Mouse (Mus musculus) liver, embryonic 11.5 days (tissue): Measurements from ENCODE around the gene Sdf4. TPM values are rescaled to one million over a fixed set of nuclear protein-coding genes. Genes with fewer than 3 reads are reported as not detected.

Experiments used
- ATAC-seq: fragments of 200-750 bp; cut with Nextera tagmentation; replicated peaks from 2 replicates; pipeline ENCODE4 v1.8.0; 2017; ENCODE audit warnings: moderate number of reproducible peaks, mild to moderate bottlenecking, moderate TSS enrichment, moderate library complexity; ENCODE audit not compliant: low FRiP score
- DNase-seq: peaks from one replicate; pipeline ENCODE4 v3.0.0-alpha.2; 2017; ENCODE audit warnings: low spot score
- H3K27ac ChIP-seq: fragments of 300-500 bp; sonication (generic); 2 replicates; pipeline ENCODE4 v1.5.1; 2014; ENCODE audit warnings: mild to moderate bottlenecking, low read depth, low read length, control low read depth
- H3K27me3 ChIP-seq: fragments of 300-500 bp; sonication (generic); replicated peaks from 2 replicates; pipeline ENCODE4 v1.6.1; 2014; ENCODE audit warnings: low read length, mixed read lengths; ENCODE audit not compliant: control insufficient read depth, insufficient read depth
- H3K36me3 ChIP-seq: fragments of 300-500 bp; sonication (generic); 2 replicates; pipeline ENCODE4 v1.6.1; 2014; ENCODE audit warnings: mild to moderate bottlenecking, low read length, moderate library complexity, mixed read lengths; ENCODE audit not compliant: control insufficient read depth, insufficient read depth
- H3K4me1 ChIP-seq: fragments of 300-500 bp; sonication (generic); replicated peaks from 2 replicates; pipeline ENCODE4 v1.6.1; 2014; ENCODE audit warnings: low read length, mixed read lengths; ENCODE audit not compliant: control insufficient read depth, insufficient read depth
- H3K4me2 ChIP-seq: fragments of 300-500 bp; sonication (generic); 2 replicates; pipeline ENCODE4 v1.6.1; 2014; ENCODE audit warnings: mild to moderate bottlenecking, control low read depth, moderate library complexity
- H3K4me3 ChIP-seq: fragments of 300-500 bp; sonication (generic); 2 replicates; pipeline ENCODE4 v1.5.1; 2014; ENCODE audit warnings: low read depth, low read length, control low read depth
- H3K9ac ChIP-seq: fragments of 300-500 bp; sonication (generic); 2 replicates; pipeline ENCODE4 v1.6.1; 2014; ENCODE audit warnings: low read depth, low read length, control low read depth
- H3K9me3 ChIP-seq: fragments of 300-500 bp; sonication (generic); 2 replicates; pipeline ENCODE4 v1.6.1; 2016; ENCODE audit warnings: low read length, inconsistent platforms, mixed read lengths; ENCODE audit not compliant: control insufficient read depth
- WGBS: fragments of 180-500 bp; shearing (Covaris S2); extraction: QIAGEN DNeasy Blood & Tissue Kit; methylation state at CpG from one replicate; pipeline ENCODE4 v1.1.7; 2014; 5-methylcytosine and 5-hydroxymethylcytosine counted together
- polyA plus RNA-seq: library from polyadenylated mRNA; unstranded; fragments of >200 nt; fragmentation: Nextera tagmentation; extraction: Ambion mirVana; gene quantifications from 2 replicates; pipeline ENCODE4 v1.2.1, GENCODE M21; 2014

Sdf4 gene
- polyA plus RNA-seq, result 130 TPM in 2 replicates

DNA sequence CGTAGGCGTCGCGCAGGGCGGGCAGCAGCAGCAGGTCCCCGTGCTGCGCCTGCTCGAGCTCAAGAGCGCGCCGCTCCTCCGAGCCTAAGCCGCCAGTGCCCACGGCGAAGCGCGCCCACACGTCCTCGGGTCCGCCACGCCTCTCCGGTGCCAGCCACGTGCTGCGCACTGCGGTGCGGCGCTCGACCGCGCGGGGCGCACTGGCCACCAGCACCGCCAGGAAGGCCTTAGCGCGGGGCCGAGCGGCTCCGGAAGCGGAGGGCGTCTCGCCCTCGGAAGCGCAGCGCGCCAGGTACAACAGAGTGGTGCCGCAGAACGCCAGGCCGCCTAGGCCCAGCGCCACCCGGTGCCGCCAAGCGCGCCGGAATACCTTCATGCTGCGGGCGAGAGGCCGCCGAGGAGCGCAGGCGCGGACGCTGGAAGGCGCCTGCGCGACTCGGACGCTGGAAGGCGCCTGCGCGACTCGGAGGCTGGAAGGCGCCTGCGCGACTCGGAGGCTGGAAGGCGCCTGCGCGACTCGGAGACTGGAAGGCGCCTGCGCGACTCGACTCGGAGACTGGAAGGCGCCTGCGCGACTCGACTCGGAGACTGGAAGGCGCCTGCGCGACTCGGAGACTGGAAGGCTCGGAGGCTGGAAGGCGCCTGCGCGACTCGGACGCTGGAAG, at the start of gene Sdf4, which contains the start of gene B3galt6:
Gene Sdf4 (plus strand): TSS at position 632 of the 665 bp plus-strand sequence.
Gene B3galt6 (minus strand): TSS at position 409 of the 665 bp plus-strand sequence.
- DNase-seq (peak; percentile 87), ATAC-seq (peak; percentile 77)
- Histone ChIP-seq H3K27me3 (no peaks in the 10 kb centered on the region), H3K9ac (peak within 1 kb of the TSS; percentile 87), H3K36me3 (peaks cover 10% of the 10 kb centered on the region; the same call in 1 of the 2 replicates), H3K9me3 (no peaks in the 10 kb centered on the region), H3K4me3 (peak within 1 kb of the TSS; percentile 76), H3K4me1 (peaks cover 56% of the 10 kb centered on the region), H3K27ac (peak within 1 kb of the TSS; percentile 93), H3K4me2 (peak within 1 kb of the TSS; percentile 100)
- WGBS, result under 1% methylated on average over 99 of the region's 99 CpGs

DNA sequence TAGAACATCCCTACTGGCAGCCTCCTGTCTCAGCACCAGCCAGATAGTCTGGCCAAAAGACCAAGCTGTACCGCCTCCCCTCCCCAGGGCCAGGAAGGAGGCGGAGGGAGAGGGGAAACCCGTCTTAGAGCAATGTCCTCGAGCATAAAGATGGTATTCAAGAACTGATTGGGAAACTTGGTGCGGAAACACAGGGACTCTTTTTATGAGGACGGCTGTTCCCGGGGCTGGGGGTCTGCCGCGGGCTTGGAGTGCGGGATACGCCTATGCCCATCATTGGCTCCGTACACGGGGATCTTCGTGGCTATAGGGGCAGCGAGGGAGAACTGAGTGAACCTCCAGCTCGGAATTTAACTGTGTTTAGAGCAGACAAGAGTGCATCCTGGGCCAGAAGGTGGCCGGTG, 49.6 kb upstream of the Sdf4 start:
- peak overlapping the region; percentile 90 for H3K9ac ChIP-seq
- H3K4me1 ChIP-seq, result peaks cover 15% of the 10 kb centered on the region
- H3K9me3 ChIP-seq, result no peaks in the 10 kb centered on the region
- peak overlapping the region; percentile 94 for H3K4me3 ChIP-seq
- ATAC-seq (peak; percentile 24), DNase-seq (no peak)
- H3K4me2 ChIP-seq, result peak overlapping the region; percentile 96
- H3K36me3 ChIP-seq, result peaks cover 10% of the 10 kb centered on the region; the same call in 1 of the 2 replicates
- no peaks in the 10 kb centered on the region for H3K27me3 ChIP-seq
- WGBS, result 1% methylated on average over 17 of the region's 17 CpGs
- H3K27ac ChIP-seq, result peak overlapping the region; percentile 59

DNA sequence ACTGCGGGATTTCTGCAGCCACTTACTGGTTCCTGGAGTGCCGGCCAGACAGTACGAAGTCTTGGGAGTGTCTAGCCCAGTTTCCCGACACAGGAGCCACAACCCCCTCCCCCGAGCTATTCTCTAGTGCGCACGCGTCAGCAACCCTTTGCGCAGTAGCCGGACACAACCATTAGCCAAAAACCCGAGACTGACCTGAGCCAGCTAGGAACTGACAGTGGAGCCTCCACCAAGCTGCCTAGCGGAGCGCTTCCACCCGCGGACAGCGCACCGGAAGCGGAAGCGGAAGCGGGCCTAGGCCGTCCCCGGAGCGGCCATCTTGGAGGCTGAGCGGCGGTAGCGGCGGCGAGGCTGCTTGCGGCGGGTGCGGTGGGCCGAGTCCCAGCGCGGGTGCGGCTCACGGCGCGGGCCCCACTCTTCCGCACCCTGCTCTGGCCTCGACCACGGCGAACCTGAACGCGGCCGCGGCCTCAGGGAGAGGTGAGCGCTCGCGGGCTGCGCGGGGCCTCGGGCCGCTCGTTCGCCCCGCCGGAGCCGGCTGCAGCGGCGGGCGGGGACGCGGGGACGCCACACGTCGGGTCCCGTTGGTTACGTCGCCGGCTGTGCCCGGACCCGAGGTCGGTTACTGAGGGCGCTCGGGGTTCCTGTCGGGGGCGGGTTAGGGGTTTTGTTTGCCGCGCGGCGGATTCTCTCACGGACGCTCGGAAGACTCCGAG, 49.0 kb upstream of the Sdf4 start, which contains the start of gene Ube2j2:
Gene Ube2j2 (plus strand): TSS at position 298 of the 716 bp plus-strand sequence.
- Histone ChIP-seq H3K4me1 (peaks cover 15% of the 10 kb centered on the region), H3K36me3 (peaks cover 16% of the 10 kb centered on the region), H3K4me2 (peak within 1 kb of the TSS; percentile 96), H3K4me3 (peak within 1 kb of the TSS; percentile 94), H3K27ac (peak within 1 kb of the TSS; percentile 80), H3K9ac (peak within 1 kb of the TSS; percentile 90), H3K27me3 (no peaks in the 10 kb centered on the region), H3K9me3 (no peaks in the 10 kb centered on the region)
- DNase-seq (peak; percentile 99), ATAC-seq (peak; percentile 96)
- WGBS, result under 1% methylated on average over 84 of the region's 85 CpGs

DNA sequence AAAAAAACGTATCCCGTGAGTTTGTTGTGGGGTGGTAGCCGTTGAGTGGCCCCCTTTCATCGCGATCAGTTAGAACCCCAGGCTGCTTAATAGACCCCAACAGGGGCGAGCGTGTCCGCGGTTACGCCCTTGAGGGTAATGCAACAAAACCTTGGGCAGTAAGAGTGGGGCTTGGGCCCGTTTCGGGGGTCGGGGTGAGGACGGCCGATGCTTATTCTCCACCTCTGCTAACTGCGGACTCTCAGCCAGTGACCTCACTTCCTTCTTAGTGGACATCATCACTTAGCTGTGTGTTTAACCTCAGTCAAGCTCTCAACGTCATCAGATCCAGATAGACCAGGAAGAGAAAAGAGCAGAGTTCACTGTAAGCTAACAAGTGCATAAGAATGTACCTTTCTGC, 48.4 kb upstream of the Sdf4 start:
- Histone ChIP-seq H3K27me3 (no peaks in the 10 kb centered on the region), H3K9me3 (no peaks in the 10 kb centered on the region), H3K9ac (peak overlapping the region; percentile 90), H3K4me2 (peak overlapping the region; percentile 96), H3K4me3 (peak overlapping the region; percentile 94), H3K36me3 (peaks cover 21% of the 10 kb centered on the region), H3K4me1 (peaks cover 15% of the 10 kb centered on the region), H3K27ac (peak overlapping the region; percentile 80)
- DNase-seq, result no peak
- ATAC-seq, result no peak; the same call in 1 of the 2 replicates
- under 1% methylated on average over 17 of the region's 17 CpGs for WGBS

DNA sequence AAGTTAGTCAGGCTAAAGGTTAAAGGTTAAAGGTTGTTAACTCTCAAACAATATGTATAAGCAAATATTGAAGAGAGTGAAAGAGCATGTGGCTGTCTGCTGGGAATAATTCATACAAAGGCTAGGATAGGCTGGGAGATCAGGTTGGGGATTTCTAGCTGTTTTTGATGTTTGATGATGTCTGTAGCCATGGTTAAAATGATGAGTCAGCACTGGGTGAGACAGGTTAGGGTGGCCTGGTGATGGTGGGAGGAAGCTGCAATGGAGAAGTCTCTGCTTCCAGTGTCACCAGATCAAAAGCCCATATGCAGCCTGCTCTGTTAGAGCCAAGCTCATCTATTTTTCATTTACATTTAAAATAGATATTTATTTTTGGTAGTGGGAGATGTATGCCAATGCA, 45.6 kb upstream of the Sdf4 start:
- Histone ChIP-seq H3K27me3 (no peaks in the 10 kb centered on the region), H3K36me3 (peaks cover 35% of the 10 kb centered on the region), H3K4me2 (no peak overlapping the region), H3K27ac (no peak overlapping the region), H3K9ac (no peak overlapping the region), H3K4me3 (no peak overlapping the region), H3K4me1 (peaks cover 15% of the 10 kb centered on the region), H3K9me3 (no peaks in the 10 kb centered on the region)
- no peak for DNase-seq
- ATAC-seq, result no peak

DNA sequence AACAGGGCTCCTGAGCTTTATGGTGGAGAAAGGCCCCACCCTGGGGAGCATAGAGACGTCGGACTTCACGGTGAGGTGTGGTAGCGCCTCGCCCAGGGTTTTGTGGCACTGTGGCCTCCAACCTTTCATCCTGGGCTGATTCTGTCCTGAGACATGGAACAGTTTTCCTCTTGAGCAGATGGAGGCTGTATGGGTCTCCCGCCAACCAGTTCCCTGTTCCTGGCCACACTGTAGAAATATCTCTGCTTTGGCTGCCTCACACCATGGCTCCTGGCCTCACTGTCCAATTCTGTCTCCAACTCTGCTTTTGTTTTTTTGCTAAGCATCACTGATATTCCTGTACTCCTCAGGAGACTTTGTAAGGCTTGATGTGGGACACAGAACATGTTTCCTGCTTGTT, 37.2 kb upstream of the Sdf4 start:
- H3K9ac ChIP-seq, result no peak overlapping the region
- no peak for ATAC-seq
- WGBS, result 94% methylated on average over 6 of the region's 6 CpGs
- H3K4me1 ChIP-seq, result no peaks in the 10 kb centered on the region
- H3K36me3 ChIP-seq, result peaks cover 38% of the 10 kb centered on the region
- no peaks in the 10 kb centered on the region for H3K9me3 ChIP-seq
- no peak overlapping the region for H3K27ac ChIP-seq
- no peak overlapping the region for H3K4me2 ChIP-seq
- DNase-seq, result no peak
- no peak overlapping the region for H3K4me3 ChIP-seq
- H3K27me3 ChIP-seq, result no peaks in the 10 kb centered on the region

DNA sequence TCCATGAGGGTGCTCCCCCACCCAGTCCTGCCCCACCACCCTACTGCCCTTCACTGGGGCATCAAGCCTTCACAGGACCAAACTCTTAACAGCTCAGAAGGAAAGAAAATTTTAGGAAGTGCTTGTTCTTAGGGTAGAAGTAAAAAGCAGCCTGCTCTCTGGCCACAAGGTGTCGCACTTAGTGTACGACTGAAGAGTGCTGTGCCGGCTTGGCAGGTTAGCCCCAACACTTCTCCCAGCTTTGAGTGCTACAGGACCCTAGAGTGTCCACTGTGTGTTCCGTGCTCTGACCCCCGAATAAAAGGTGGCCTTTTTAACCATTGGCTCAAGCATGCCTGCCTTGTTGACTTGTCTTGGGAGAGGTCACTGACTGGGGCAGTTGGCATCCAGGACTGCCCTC, 33.4 kb upstream of the Sdf4 start:
- H3K4me2 ChIP-seq, result no peak overlapping the region
- H3K4me1 ChIP-seq, result peaks cover 18% of the 10 kb centered on the region
- no peaks in the 10 kb centered on the region for H3K9me3 ChIP-seq
- WGBS, result 13% methylated on average over 5 of the region's 5 CpGs
- no peak overlapping the region for H3K27ac ChIP-seq
- ATAC-seq (peak; percentile 29; the same call in 1 of the 2 replicates), DNase-seq (peak; percentile 63)
- H3K27me3 ChIP-seq, result no peaks in the 10 kb centered on the region
- H3K9ac ChIP-seq, result no peak overlapping the region
- H3K4me3 ChIP-seq, result no peak overlapping the region
- peaks cover 28% of the 10 kb centered on the region for H3K36me3 ChIP-seq

DNA sequence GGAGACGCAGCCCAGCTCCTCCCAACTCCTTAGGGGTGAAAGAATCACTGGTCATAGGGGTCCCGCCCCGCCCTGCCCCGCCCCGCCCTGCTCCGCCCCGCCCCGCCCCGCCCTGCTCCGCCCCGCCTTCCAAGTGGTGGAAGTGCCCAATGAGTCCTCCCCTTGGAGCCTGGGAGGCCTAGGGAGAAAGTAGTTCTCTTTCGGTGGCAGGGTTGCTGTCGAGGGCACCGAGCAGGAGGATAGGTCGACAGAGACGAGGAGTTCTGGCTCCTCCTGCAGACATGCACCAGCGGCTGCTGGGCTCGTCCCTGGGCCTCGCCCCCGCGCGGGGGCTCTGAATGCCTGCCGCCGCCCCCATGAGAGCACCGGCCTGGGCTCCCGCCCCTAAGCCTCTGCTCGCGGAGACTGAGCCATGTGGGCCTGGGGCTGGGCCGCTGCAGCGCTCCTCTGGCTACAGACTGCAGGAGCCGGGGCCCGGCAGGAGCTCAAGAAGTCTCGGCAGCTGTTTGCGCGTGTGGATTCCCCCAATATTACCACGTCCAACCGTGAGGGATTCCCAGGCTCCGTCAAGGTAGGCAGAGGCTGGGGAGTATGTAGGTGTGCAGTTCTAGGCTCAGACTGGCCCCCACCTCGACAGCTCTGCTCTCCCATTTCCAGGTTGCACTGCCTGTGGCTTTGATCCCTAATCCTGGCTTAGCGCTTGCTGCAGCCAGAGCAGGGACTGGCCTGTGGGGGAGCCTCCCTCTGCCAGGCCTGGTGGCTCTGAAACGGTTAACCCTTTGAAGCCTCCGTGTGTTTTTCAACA, 30.3 kb upstream of the Sdf4 start, which contains the start of gene C1qtnf12:
Gene C1qtnf12 (plus strand): TSS at position 152 of the 805 bp plus-strand sequence.
- whole genome bisulfite sequencing, result 1% methylated on average over 38 of the region's 42 CpGs
- peak; percentile 75 for DNase-seq
- Histone ChIP-seq H3K9me3 (no peaks in the 10 kb centered on the region), H3K4me1 (peaks cover 21% of the 10 kb centered on the region), H3K36me3 (peaks cover 24% of the 10 kb centered on the region), H3K27ac (peak within 1 kb of the TSS; percentile 74; the same call in 1 of the 2 replicates), H3K27me3 (no peaks in the 10 kb centered on the region), H3K4me2 (peak within 1 kb of the TSS; percentile 95), H3K9ac (peak within 1 kb of the TSS; percentile 61), H3K4me3 (peak within 1 kb of the TSS; percentile 59)
- ATAC-seq, result peak; percentile 88
